Mouse (Mus musculus): Measurements from ENCODE around the gene Acap3. TPM values are rescaled to one million over a fixed set of nuclear protein-coding genes. Genes with fewer than 3 reads are reported as not detected.

Gene Acap3
- 25.0 and 25.7 TPM in 2 replicates for polyA plus RNA-seq (2021; fragmentation: Nextera tagmentation)
- long read RNA-seq, experiment 1, partial matches to known transcripts = 29 of 58 reads
- long read RNA-seq, experiment 1, other reads (novel, unspliced or antisense) = 28 of 58 reads
- long read RNA-seq, experiment 2, full-length matches to known transcripts = 7 of 322 reads
- long read RNA-seq, experiment 2, partial matches to known transcripts = 50 of 322 reads
- long read RNA-seq, experiment 2, other reads (novel, unspliced or antisense) = 265 of 322 reads

DNA sequence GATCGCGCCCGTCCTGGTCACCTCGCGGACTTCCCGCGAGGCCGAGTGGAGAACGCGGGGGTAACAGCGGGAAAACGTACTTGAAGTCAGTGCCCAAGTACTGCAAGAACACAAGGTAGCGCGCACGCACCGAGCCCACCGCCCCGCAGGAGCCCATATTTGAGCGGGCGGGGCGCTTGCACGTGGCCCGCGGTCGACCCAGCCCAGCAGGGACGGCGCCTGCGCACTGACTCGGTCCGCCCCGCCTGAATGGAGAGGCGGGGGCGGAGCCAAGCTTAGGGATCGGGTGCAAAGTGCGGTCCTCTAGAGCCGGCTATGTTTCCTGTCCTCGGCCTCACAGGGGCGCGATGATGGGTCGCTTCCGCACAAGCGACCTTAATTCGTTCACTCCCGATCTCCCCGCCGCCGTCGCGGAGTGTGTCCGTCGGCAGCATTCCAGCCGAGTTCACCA, at the start of gene Acap3, which contains the start of gene Pusl1:
Gene Acap3, plus strand, starts transcription at position 272 of the 451 bp plus-strand sequence.
Gene Pusl1, minus strand, starts transcription at position 231 of the 451 bp plus-strand sequence.

DNA sequence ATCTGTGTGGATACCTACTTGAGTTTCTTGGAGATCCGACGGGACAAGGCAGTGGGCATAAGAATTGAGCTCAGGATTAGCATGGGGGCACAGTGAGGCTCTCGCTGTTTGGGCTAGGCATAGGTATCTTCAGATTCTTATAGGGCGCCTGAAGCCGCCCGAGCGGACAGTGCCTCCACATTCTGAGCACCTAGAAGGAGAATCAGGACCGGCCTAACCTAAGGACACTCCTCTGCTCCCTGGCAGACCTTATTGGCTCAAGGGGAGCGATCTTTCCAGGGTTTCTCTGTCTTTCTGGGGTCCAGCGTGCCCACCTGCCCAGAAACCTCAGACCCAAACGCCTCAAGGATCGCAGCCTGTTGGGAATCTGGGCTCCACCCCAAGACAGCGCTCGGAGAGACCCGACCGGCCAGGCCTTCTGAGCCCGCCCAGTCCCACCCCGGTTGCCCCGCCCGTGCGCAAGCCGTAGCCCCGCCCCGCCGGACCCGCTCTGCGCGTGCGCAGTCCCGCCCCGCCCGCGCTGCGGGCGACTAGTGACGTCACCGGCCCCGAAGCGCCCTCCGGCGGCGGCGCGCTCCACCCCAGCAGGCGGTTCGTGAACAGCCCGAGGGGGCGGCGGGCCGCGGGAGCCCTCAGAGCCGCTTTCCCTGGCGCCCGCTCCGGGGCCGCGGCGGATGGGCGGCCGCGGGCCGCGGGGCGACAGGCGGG, 44.6 kb upstream of the Acap3 start, which contains the start of gene Dvl1:
Gene Dvl1, plus strand, starts transcription at position 532 of the 708 bp plus-strand sequence.

GRCm38 (mm10) chr4:155863001-155863400, 28.6 kb upstream of the Acap3 start, which contains the start of gene Tas1r3:
Gene Tas1r3 (minus strand): TSS chr4:155863362.

DNA sequence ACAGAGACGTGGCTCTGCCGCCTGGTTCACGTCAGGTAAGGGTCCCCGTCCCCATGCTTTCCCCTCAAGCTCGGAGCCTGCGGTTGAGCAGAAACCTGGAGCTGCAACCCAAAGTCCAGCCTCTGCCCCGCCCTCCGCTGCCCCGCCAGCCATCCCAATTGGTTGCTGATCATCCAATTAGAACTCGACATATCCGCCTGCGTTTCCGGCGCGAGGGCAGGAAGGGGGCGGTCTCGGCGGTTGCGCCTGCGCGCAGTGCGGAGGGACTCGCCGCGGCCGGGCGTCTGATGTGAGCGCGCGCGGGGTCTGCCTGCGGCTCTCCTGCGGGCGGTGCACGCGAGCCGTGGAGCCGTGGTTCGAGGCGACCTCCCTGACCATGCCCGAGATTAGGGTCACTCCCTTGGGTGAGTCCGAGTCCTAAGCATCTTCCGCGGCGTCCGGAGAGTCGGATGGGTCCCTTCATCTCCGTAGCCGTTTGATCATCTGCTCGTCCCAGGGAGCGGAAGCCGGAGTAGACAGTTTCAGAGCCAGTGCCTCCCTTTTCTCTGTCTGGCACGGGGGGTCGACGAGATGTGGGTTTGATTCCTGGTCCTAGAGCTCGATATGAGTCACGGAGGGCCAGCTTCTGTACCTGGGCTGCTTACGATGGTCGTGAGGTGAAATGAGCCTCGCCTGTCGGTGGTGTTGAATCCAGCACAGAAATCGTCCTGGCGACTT, 22.1 kb upstream of the Acap3 start, which contains the start of the genes Cptp and Ints11:
Gene Cptp, minus strand, starts transcription at position 124 of the 717 bp plus-strand sequence.
Gene Ints11, plus strand, starts transcription at position 230 of the 717 bp plus-strand sequence.

GRCm38 (mm10) chr4:155943534-155944249, 52.1 kb downstream of the Acap3 start, which contains the start of gene Ube2j2:
Gene Ube2j2 (plus strand): TSS chr4:155943831.

Small RNA genes lying within 50 kb of the gene (microRNA-seq; reads per million reads assigned to microRNA genes)
- gene Gm22991 = not detected

Other genes starting within 250 kb of the Acap3 start
- not detected in 2 replicates for gene Gm10563, start 246.4 kb upstream of the Acap3 start, polyA plus RNA-seq (2021; fragmentation: Nextera tagmentation)
- 0.45 and 0.87 TPM in 2 replicates for gene Mmp23, start 238.4 kb upstream of the Acap3 start, polyA plus RNA-seq (2021; fragmentation: Nextera tagmentation)
- 14.8 and 16.5 TPM in 2 replicates for gene Mib2, start 222.6 kb upstream of the Acap3 start, polyA plus RNA-seq (2021; fragmentation: Nextera tagmentation)
- gene Fndc10, start 197.5 kb upstream of the Acap3 start, polyA plus RNA-seq (2021; fragmentation: Nextera tagmentation) = 10.0 and 11.8 TPM in 2 replicates
- gene Ssu72, start 187.0 kb upstream of the Acap3 start, polyA plus RNA-seq (2021; fragmentation: Nextera tagmentation) = 201 and 210 TPM in 2 replicates
- gene Tmem240, start 157.0 kb upstream of the Acap3 start, polyA plus RNA-seq (2021; fragmentation: Nextera tagmentation) = 2.4 and 2.9 TPM in 2 replicates
- gene Atad3a, start 130.7 kb upstream of the Acap3 start, polyA plus RNA-seq (2021; fragmentation: Nextera tagmentation) = 28.5 and 32.9 TPM in 2 replicates
- 14.0 and 15.3 TPM in 2 replicates for gene Vwa1, start 117.1 kb upstream of the Acap3 start, polyA plus RNA-seq (2021; fragmentation: Nextera tagmentation)
- gene Tmem88b, start 105.9 kb upstream of the Acap3 start, polyA plus RNA-seq (2021; fragmentation: Nextera tagmentation) = 10.0 and 10.7 TPM in 2 replicates
- gene Ankrd65, start 101.4 kb upstream of the Acap3 start, polyA plus RNA-seq (2021; fragmentation: Nextera tagmentation) = 0.19 TPM in 1 of 2 replicates, not detected in the other
- gene Mrpl20, start 88.9 kb upstream of the Acap3 start, polyA plus RNA-seq (2021; fragmentation: Nextera tagmentation) = 367 and 368 TPM in 2 replicates
- 23.5 and 25.2 TPM in 2 replicates for gene Ccnl2, start 79.3 kb upstream of the Acap3 start, polyA plus RNA-seq (2021; fragmentation: Nextera tagmentation)
- gene Aurkaip1, start 60.5 kb upstream of the Acap3 start, polyA plus RNA-seq (2021; fragmentation: Nextera tagmentation) = 269 and 273 TPM in 2 replicates
- 6.7 and 11.4 TPM in 2 replicates for gene Mxra8, start 52.1 kb upstream of the Acap3 start, polyA plus RNA-seq (2021; fragmentation: Nextera tagmentation)
- 4.7 TPM in 2 replicates for gene Dvl1, start 44.4 kb upstream of the Acap3 start, polyA plus RNA-seq (2021; fragmentation: Nextera tagmentation)
- gene Tas1r3, start 28.5 kb upstream of the Acap3 start, polyA plus RNA-seq (2021; fragmentation: Nextera tagmentation) = 0.05 and 0.08 TPM in 2 replicates
- gene Cptp, start 22.4 kb upstream of the Acap3 start, polyA plus RNA-seq (2021; fragmentation: Nextera tagmentation) = 14.0 and 15.0 TPM in 2 replicates
- 35.4 and 38.5 TPM in 2 replicates for gene Ints11, start 22.3 kb upstream of the Acap3 start, polyA plus RNA-seq (2021; fragmentation: Nextera tagmentation)
- gene Pusl1, start within 50 bp of the Acap3 start, polyA plus RNA-seq (2021; fragmentation: Nextera tagmentation) = 45.2 and 57.4 TPM in 2 replicates
- 39.1 and 45.7 TPM in 2 replicates for gene Ube2j2, start 52.0 kb downstream of the Acap3 start, polyA plus RNA-seq (2021; fragmentation: Nextera tagmentation)
- 24.1 and 39.1 TPM in 2 replicates for gene C1qtnf12, start 70.5 kb downstream of the Acap3 start, polyA plus RNA-seq (2021; fragmentation: Nextera tagmentation)
- gene B3galt6, start 100.8 kb downstream of the Acap3 start, polyA plus RNA-seq (2021; fragmentation: Nextera tagmentation) = 22.8 and 23.7 TPM in 2 replicates
- gene Sdf4, start 101.0 kb downstream of the Acap3 start, polyA plus RNA-seq (2021; fragmentation: Nextera tagmentation) = 149 and 160 TPM in 2 replicates
- gene Tnfrsf4, start 122.0 kb downstream of the Acap3 start, polyA plus RNA-seq (2021; fragmentation: Nextera tagmentation) = not detected in 2 replicates
- 0.21 and 0.23 TPM in 2 replicates for gene Tnfrsf18, start 134.3 kb downstream of the Acap3 start, polyA plus RNA-seq (2021; fragmentation: Nextera tagmentation)
- 0.19 and 0.30 TPM in 2 replicates for gene Ttll10, start 167.6 kb downstream of the Acap3 start, polyA plus RNA-seq (2021; fragmentation: Nextera tagmentation)
- gene 9430015G10Rik, start 218.2 kb downstream of the Acap3 start, polyA plus RNA-seq (2021; fragmentation: Nextera tagmentation) = 5.7 and 6.6 TPM in 2 replicates
- 0.08 TPM in 1 of 2 replicates, not detected in the other for gene Rnf223, start 238.7 kb downstream of the Acap3 start, polyA plus RNA-seq (2021; fragmentation: Nextera tagmentation)

Measured in layer of hippocampus, adult 6 months (tissue).